Mouse (Mus musculus) E14TG2a.4 (cell line): ENCODE measurements around the gene Plcxd2.

Experiments
- CTCF ChIP-seq: conservative IDR thresholded peaks from 2 replicates; pipeline ENCODE4 v1.5.1; 2014; ENCODE audit warnings: low read length
- POU5F1 ChIP-seq: IDR thresholded peaks from 2 replicates; pipeline ENCODE4 v1.6.1; 2014; ENCODE audit warnings: low read length, borderline replicate concordance

DNA sequence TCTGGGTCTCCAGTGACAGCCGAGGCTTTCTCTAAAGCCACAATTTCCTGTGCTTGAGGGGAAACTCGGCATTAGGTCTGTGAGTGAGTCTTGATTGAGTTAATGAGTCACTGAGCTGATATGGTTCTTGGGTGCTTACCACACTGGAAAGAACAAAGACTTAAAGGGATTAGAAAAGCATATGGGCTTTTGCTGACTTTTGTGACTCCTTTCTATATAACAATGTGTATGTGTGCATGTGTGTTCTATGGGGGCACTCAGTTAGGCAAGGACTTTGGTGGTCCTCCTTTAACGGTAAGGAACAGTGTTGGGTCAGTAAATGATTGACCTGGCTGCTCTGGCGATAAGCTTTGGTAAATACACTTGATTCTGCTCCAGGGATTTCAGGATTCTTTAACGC lies 57.5 kb downstream of the Plcxd2 start:
- TF ChIP-seq CTCF, result no peak
- TF ChIP-seq POU5F1, result no peak
